Mouse (Mus musculus) thymus, adult 2 months (tissue): ENCODE results near the gene Gpc6.

Experiments
- CTCF ChIP-seq: fragments of 200-500 bp; IDR thresholded peaks from 2 replicates; pipeline ENCODE4 v1.5.1; 2012; ENCODE audit warnings: mild to moderate bottlenecking, control low read depth, low read length, moderate library complexity, borderline replicate concordance; ENCODE audit not compliant: control insufficient read depth, poor library complexity, insufficient read depth; ENCODE audit errors: extremely low read depth
- POLR2A ChIP-seq: fragments of 200-500 bp; IDR thresholded peaks from 2 replicates; pipeline ENCODE4 v1.6.1; 2012; ENCODE audit warnings: mild to moderate bottlenecking, low read length, control low read depth, moderate library complexity; ENCODE audit not compliant: control insufficient read depth, poor library complexity, insufficient read depth; ENCODE audit errors: extremely low read depth

DNA sequence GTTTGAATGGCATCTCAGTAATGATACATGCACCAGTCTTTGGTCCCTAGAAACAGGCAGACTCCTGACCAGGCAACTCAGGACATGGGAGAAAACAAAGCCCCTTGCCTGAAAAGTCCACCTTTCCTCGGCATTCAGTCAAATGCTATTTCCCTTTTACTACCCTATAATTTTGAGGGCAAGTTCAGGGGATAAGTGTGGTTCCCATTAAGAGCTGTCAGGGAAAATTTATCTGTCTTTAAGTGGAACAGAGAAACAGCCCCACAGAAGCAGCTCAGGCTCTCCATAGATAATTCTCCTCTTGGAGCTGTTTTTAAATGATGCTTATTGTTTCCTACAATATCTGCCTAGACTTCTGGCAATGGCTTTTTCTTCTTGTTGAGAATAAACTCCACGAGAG, 123.8 kb downstream of the Gpc6 start:
- TF ChIP-seq CTCF = no peak
- no peak for TF ChIP-seq POLR2A
